Mouse (Mus musculus) heart, postnatal 36 days (tissue): Measurements from ENCODE around the gene Rangap1. TPM values are rescaled to one million over a fixed set of nuclear protein-coding genes. Genes with fewer than 3 reads are reported as not detected.
"Not testable (repeated sequence)": the region's sequence is repeated elsewhere in the genome, so short reads cannot be mapped to it uniquely, and the experiment has no call there.

ENCODE experiments used
- DNase-seq, 2 experiments: peaks; one replicate each; pipeline ENCODE4 v3.0.0; 2021 to 2022
- intact Hi-C: fragments of 180-260 bp; cut with DNase I; formaldehyde crosslinking; loops from one replicate; pipeline ENCODE4 v1.15.1; 2025
- total RNA-seq, 2 experiments: library from RNA; stranded (reverse); gene quantifications; 2 replicates each; pipeline ENCODE4 v1.2.3; 2021

The Rangap1 gene
- total RNA-seq, 2 experiments from 2014 or later: 24.9 to 25.1 TPM

- intact Hi-C loops: loop anchor here (2.0 kb wide), 2 partner anchors 15 to 55 kb away; no protein-coding TSS in a partner anchor
- peak; percentile 68 to 69 for DNase-seq
Measured at GRCm38 (mm10) chr15:81745601-81746114, 328 bp upstream of the Rangap1 start.

- DNase-seq, intact Hi-C loops: not testable (repeated sequence)
Measured at GRCm38 (mm10) chr15:81742368-81742767, 3.0 kb downstream of the Rangap1 start.

- intact Hi-C loops: loop anchor here (5.0 kb wide), 1 partner anchor 177 kb away; no protein-coding TSS in a partner anchor
- DNase-seq: no peak
Measured at GRCm38 (mm10) chr15:81739924-81740323, 5.4 kb downstream of the Rangap1 start.

DNA sequence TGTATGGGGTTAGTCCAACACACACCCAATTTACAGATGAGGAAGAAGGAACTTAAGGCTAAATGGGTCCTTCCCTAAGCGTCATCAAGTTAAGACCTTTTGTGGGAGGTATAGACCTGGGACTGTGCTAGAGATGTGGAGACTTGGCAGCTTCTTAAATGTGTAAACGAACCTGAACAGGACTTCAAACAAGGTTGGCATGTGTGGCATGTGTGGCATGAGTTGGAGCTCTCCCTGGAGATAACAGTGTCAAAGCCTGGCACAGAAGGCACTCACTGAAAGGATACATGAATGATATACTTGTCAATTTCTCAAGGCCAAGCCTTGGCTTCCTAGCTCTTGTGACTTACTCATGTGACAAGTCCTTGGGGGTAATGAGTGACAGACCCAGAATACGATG is 6.0 kb downstream of the Rangap1 start:
- intact Hi-C loops: loop anchor here (5.0 kb wide), 1 partner anchor 178 kb away; no protein-coding TSS in a partner anchor
- DNase-seq: no peak

DNA sequence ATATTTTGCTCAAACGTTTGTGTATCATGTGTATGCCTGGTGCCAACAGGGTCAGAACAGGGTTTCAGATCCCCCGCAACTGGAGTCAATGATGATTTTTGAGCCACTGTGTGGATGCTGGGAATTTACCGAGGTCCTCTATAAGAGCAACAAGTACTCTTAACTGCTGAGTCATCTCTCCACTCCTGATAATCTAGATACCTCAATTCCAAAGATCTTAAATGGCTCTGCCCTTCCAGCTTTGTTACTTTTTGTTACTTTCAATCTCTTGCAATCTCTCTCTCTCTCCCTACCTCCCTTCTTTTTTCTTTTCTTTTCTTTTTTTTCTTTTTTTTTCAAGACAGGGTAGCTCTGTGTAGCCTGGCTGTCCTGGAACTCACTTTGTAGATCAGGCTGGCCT is 10.3 kb downstream of the Rangap1 start:
- DNase-seq: no peak
- intact Hi-C loops: loop anchor here (5.0 kb wide), 1 partner anchor 182 kb away; no protein-coding TSS in a partner anchor

- DNase-seq: peak; percentile 94 to 95
- intact Hi-C loops: loop anchor here (2.0 kb wide), 1 partner anchor 15 kb away; the partner anchor contains the start of genes Rangap1 and Zc3h7b
Measured at GRCm38 (mm10) chr15:81729792-81730635, 15.3 kb downstream of the Rangap1 start.

- intact Hi-C loops: no loop called here
- no peak for DNase-seq
Measured at GRCm38 (mm10) chr15:81729241-81729791, 16.0 kb downstream of the Rangap1 start.

- intact Hi-C loops: no loop called here
- no peak for DNase-seq
Measured at GRCm38 (mm10) chr15:81725965-81726364, 19.4 kb downstream of the Rangap1 start.

DNA sequence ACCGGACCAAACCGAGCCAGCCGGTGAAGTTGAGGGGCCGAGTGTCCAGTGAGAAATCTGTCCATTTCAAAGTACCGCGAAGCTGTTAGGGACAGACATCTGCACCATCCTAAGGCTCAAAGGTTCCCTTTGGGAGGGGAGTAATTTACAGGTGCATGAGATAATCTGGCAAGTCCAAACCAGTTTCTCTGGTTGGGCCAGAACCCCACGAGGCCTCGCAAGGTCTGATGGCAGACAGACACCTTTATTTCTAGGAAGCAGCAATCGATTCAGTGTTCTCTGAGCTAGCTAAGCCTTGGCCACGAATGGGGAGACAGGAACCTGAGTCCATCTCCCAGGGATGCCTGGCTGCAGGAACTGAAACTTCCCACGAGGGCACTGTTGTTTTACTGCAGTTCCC is 21.7 kb downstream of the Rangap1 start:
- intact Hi-C loops: no loop called here
- no peak for DNase-seq

GRCm38 (mm10) chr15:81722361-81722760 is 23.0 kb downstream of the Rangap1 start:
- DNase-seq: no peak
- intact Hi-C loops: no loop called here

DNA sequence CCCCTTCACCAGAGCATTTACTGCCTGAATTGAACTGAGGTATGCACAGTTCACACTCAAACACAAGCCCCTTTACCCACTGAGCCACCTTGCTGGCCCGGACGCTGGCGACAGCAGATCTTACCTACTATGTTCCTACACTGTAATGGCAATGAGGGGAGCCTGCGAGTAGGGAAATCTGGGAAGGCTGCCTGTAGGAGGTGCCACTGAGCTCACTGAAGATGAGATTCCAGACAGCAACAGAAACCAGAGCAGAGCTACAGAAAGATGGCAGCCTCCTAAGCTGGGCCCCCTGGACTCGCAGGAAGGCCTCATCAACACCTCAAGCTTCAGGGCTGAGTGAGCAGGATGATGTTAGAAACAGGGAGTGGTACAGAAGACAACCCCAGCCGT is 26.2 kb downstream of the Rangap1 start:
- no peak for DNase-seq
- intact Hi-C loops: no loop called here

DNA sequence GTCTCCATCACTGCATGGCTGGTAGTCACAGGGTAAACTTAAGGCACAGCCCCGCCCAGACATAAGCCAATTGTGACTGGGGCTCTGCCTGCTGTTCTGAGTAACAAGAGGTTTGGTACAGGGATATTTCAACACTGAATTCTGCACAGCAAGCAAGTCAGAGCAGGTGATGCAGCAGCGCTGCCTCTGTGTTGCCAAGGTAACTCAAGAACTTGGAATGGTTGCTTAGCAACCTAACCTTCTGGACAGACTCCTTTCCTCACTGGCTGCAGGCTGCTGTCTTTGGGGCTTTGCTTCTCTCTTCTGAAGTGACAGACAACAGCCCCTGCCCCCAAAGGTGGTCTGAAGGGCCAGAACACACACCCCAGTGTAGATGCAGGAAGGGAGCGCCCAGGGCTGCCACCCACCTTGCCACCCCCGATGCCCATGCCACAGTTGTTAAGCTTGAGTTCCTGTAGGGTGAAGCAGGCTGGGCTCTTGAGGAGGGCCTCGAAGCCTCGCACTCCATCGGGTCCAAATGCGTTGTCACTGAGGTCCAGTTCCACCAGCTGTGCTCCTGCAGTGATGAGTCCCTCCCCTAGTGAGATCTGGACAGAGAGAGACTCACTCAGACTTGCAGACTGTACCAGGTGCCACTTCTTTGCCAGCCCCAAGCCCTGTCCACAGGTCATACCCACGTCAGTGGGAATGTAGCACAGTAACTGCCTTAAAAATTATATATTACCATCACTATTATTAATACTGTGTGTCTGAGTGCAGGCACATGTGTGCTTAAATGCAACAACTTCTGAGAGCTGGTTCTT is 26.8 kb downstream of the Rangap1 start:
- DNase-seq: no peak
- intact Hi-C loops: no loop called here

DNA sequence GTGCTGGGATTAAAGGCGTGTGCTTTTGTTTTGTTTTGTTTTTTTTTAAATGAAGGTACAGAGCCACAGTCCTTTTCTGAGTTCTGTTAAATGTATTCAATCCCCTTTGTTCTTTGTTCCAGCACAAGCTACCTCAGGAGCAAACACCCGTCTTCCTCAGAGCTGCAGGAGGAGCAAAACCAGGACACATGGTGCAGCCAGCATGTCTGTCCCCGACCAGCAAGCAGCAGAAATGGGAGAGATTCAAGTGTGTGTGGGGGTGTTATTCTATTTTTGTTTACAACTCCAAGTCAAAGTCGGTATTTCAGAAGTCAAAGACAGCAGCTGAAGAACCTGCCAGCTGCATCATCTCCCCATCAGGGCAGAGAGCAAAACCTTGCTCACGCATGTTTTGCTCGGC is 31.6 kb downstream of the Rangap1 start:
- no peak for DNase-seq
- intact Hi-C loops: no loop called here

GRCm38 (mm10) chr15:81710801-81711200 is 34.5 kb downstream of the Rangap1 start:
- DNase-seq: no peak
- intact Hi-C loops: no loop called here

DNA sequence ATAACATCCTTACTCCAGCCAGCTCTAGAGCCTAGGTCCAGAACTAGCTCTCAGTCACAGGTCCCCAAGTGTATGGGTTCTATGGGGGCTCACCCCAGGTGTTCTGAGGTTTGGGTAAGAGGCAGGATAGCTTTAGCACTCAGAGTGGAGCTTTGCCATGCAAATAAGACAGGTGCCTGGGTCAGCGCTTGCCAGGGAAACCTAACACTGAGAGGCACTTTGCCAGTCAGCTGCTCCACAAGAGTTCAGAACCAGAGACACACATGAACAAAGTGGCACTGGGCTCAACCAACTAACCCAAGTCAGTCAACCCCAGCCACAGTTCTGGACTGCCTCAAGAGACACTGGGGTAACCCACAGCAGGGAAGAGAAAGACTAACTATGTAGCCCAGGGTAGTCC is 35.6 kb downstream of the Rangap1 start:
- DNase-seq: no peak
- intact Hi-C loops: no loop called here

DNA sequence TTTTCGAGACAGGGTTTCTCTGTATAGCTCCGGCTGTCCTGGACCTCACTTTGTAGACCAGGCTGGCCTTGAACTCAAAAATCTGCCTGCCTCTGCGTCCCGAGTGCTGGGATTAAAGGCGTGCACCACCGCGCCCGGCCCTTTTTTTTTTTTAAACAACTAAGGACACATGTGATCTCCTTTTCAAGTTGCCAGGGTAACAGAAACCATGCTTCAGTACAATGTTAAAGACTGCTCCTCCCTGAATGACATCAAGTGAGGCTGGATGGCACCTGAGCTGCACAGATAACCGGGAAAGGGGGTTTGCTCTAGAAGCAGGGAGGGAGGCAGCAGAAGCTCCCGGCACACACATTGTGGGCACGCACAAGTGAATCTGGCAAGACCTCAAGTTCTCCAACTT is 36.3 kb downstream of the Rangap1 start:
- intact Hi-C loops: no loop called here
- no peak for DNase-seq

GRCm38 (mm10) chr15:81703094-81703489 is 42.2 kb downstream of the Rangap1 start:
- intact Hi-C loops: no loop called here
- no peak for DNase-seq

DNA sequence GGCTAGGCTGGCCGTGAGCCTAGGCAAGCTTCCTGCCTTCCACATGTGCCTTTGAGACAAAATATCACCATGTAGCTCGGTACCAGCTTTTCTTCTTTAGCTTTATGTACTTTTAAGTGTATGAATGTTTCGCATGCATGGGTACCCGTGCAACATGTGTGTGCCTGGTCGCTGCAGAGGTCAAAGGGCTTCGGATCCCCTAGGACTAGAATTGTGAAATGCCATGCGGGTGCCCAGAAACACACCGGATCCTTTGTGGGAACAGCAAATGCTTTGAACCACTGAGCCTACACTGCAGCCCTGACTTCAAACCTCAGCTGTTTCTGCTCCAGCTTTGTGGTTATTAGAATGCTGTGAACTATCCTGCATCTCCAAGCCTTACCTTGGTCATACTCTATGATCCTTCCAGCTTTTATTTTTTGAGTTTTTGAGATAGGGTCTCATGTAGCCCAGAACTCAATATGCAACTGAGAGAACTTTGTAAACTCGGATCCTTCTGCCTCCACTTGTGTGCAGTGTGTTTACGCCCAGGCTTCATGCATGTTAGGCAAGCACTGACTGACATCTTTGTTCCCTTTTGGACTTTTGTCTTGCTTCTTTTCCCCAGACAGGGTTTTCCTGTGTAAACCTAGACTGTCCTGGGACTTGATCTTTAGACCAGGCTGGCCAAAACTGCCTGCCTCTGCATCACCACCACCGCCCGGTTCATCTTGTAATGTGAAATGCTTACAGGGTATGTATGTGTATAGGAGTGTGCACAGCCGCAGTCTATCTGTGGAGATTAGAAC is 42.8 kb downstream of the Rangap1 start:
- no peak for DNase-seq
- intact Hi-C loops: no loop called here

- DNase-seq, intact Hi-C loops: not testable (repeated sequence)
Measured at GRCm38 (mm10) chr15:81701350-81701749, 44.0 kb downstream of the Rangap1 start.

DNA sequence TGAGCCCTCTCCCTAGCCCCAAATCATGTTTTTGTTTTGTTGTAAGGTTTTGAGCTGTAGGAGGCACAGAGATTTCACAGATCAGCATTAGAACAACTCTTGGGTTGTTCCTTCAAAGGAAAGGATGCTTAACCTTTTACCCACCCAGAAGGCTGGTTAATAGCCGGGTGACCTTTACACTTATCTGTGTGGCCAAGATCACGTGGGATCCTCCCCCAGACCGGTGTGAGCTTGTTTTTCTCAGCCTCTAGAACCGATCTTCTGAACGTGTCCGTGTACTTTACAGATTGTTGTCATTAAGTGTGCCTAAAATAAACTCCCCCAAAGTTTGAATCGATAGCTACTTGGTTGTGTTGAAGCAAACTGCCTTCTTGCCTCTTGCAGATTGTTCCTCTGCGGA is 44.7 kb downstream of the Rangap1 start:
- DNase-seq: no peak
- intact Hi-C loops: no loop called here
